Mouse (Mus musculus) lung, embryonic 14.5 days (tissue): Measurements from ENCODE around the gene Uqcr11. TPM values are rescaled to one million over a fixed set of nuclear protein-coding genes. Genes with fewer than 3 reads are reported as not detected.
A peak's percentile ranks its signal among the peaks of the same experiment; 100 is the strongest.

Experiments used
- ATAC-seq: fragments of 200-750 bp; cut with Nextera tagmentation; 2 replicates; pipeline ENCODE4 v1.8.0; 2017; ENCODE audit warnings: mild to moderate bottlenecking, moderate TSS enrichment, moderate library complexity; ENCODE audit not compliant: insufficient read depth
- DNase-seq: peaks from one replicate; pipeline ENCODE4 v3.0.0-alpha.2; 2015
- H3K27ac ChIP-seq: fragments of 300-500 bp; sonication (generic); 2 replicates; pipeline ENCODE4 v1.5.1; 2014; ENCODE audit warnings: low read depth, mild to moderate bottlenecking, moderate library complexity
- H3K27me3 ChIP-seq: fragments of 300-500 bp; sonication (generic); 2 replicates; pipeline ENCODE4 v1.6.1; 2014; ENCODE audit warnings: low read length, control low read depth; ENCODE audit not compliant: insufficient read depth
- H3K36me3 ChIP-seq: fragments of 300-500 bp; sonication (generic); 2 replicates; pipeline ENCODE4 v1.6.1; 2014; ENCODE audit warnings: control low read depth; ENCODE audit not compliant: insufficient read depth
- H3K4me1 ChIP-seq: fragments of 300-500 bp; sonication (generic); 2 replicates; pipeline ENCODE4 v1.6.1; 2014; ENCODE audit warnings: antibody characterized with exemption, control low read depth; ENCODE audit not compliant: insufficient read depth
- H3K4me2 ChIP-seq: fragments of 300-500 bp; sonication (generic); 2 replicates; pipeline ENCODE4 v1.6.1; 2014; ENCODE audit warnings: mild to moderate bottlenecking
- H3K4me3 ChIP-seq: fragments of 300-500 bp; sonication (generic); 2 replicates; pipeline ENCODE4 v1.5.1; 2014; ENCODE audit warnings: low read depth, low read length
- H3K9ac ChIP-seq: fragments of 300-500 bp; sonication (generic); 2 replicates; pipeline ENCODE4 v1.6.1; 2014
- H3K9me3 ChIP-seq: fragments of 300-500 bp; sonication (generic); 2 replicates; pipeline ENCODE4 v1.6.1; 2016; ENCODE audit warnings: low read depth, low read length, control low read depth
- CTCF ChIP-seq: IDR thresholded peaks from 2 replicates; pipeline ENCODE4 v1.5.1; 2016; ENCODE audit warnings: antibody characterized with exemption, low read depth
- WGBS: fragments of 180-500 bp; shearing (Covaris S2); extraction: QIAGEN DNeasy Blood & Tissue Kit; methylation state at CpG from one replicate; pipeline ENCODE4 v1.1.7; 2014; 5-methylcytosine and 5-hydroxymethylcytosine counted together
- polyA plus RNA-seq: library from polyadenylated mRNA; unstranded; fragments of >200 nt; fragmentation: Nextera tagmentation; extraction: Ambion mirVana; gene quantifications from 2 replicates; pipeline ENCODE4 v1.2.1, GENCODE M21; 2014

Uqcr11 gene
- polyA plus RNA-seq, 1 experiment from 2014 or later, result 669 TPM

DNA sequence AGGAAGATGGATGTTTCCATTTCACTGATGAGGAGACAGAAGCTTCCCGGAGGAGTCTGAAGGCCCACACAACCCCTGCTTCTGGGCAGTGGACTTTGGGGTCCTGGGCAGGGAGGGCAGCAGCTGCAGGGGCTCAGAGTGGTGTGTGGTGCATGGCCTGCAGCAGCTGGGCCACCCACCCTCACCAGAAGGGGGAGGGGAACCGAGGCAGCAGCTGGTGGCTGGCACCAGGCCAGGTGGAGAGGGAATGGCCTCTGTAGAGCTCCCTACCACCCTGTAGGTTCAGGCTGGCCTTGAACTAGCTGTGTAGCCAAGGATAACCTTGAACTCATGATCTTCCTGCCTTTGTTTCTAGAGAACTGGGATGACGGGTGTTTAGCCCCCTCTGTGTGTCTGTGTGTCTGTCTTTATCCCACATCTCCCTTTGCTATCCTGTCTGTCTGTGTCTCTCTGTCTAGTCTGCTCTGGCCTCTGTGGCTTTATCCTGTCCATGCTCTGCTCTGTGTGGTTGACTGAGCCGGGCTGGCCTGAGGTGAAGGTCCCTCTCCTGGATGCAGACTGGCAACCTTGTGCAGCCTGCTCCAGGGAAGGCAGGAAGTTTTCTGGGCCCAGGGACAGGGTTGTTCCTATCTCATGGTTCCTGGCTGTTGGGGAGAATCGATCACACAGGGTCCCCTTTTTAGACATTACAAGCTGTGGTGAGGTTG, 37.9 kb upstream of the Uqcr11 start:
- no peaks in the 10 kb centered on the region for H3K9me3 ChIP-seq
- no peak overlapping the region for H3K9ac ChIP-seq
- ATAC-seq (peak; percentile 58; the same call in 1 of the 2 replicates), DNase-seq (peak; percentile 76)
- no peaks in the 10 kb centered on the region for H3K36me3 ChIP-seq
- TF ChIP-seq CTCF, result peak; percentile 6; the same call in 1 of the 2 replicates
- H3K27me3 ChIP-seq, result peaks cover 6% of the 10 kb centered on the region; the same call in 1 of the 2 replicates
- H3K4me2 ChIP-seq, result no peak overlapping the region
- 39% methylated on average over 5 of the region's 5 CpGs for WGBS
- H3K4me1 ChIP-seq, result peaks cover 4% of the 10 kb centered on the region; the same call in 1 of the 2 replicates
- no peak overlapping the region for H3K27ac ChIP-seq
- H3K4me3 ChIP-seq, result no peak overlapping the region

DNA sequence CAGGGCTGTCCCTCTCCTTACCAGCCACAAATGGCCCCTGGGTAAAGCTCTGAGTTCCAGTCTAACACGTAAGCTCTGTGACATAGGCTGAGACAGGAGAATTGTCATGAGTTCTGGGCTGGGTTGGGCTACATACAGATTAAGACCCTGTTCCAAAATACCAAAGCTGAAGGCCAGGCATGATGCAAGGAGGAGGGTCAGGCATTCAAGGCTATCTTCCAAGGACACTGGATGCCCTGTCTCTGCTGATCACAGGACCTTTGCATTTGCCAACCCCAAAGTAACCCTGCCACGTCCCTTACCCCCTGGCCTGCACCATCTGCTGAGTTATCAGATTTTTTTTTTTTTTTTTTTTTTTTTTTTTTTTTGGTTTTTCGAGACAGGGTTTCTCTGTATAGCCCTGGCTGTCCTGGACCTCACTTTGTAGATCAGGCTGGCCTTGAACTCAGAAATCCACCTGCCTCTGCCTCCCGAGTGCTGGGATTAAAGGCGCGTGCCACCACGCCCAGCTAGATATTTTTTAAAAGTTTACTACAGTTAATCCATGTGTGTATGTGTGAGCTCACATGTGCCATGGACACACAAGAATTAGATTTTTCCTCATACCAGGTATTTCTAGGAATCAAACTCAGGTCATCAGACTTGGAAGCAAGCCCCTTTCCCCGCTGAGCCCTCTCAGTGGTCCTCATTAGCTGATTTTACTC, 37.1 kb upstream of the Uqcr11 start:
- Histone ChIP-seq H3K4me1 (peaks cover 4% of the 10 kb centered on the region; the same call in 1 of the 2 replicates), H3K4me3 (no peak overlapping the region), H3K36me3 (no peaks in the 10 kb centered on the region), H3K27ac (no peak overlapping the region), H3K4me2 (no peak overlapping the region), H3K9ac (no peak overlapping the region), H3K9me3 (no peaks in the 10 kb centered on the region), H3K27me3 (0 out of 2 replicates have a peak, but pooled peaks cover 3% of the 10 kb centered on the region)
- no peak for TF ChIP-seq CTCF
- DNase-seq (no peak), ATAC-seq (no peak)
- WGBS, result 80% methylated on average over 7 of the region's 8 CpGs

DNA sequence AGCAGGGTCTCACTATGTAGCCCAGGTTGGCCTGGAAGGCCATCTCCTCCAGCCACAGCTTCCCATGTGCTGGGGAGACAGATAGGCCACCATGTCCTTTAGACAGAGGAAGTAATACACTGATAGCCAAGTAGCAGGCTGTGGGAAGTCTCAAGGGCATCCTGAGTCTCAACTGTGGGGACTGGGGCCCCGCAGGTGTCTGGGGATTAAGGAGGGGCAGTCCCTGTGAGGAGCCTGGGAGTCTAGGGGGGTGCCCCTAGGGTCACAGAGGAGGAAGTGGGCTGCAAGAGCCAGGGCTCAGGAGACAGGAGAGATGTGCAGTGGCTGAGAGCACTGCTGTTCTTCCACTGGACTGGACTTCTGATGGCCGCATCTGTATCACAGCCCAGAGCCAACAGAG, 36.4 kb upstream of the Uqcr11 start:
- ATAC-seq, result no peak
- no peak for DNase-seq
- H3K27me3 ChIP-seq, result no peaks in the 10 kb centered on the region
- WGBS, result 55% methylated on average over 2 of the region's 2 CpGs
- no peak overlapping the region for H3K9ac ChIP-seq
- peaks cover 4% of the 10 kb centered on the region; the same call in 1 of the 2 replicates for H3K4me1 ChIP-seq
- H3K4me3 ChIP-seq, result no peak overlapping the region
- no peak overlapping the region for H3K27ac ChIP-seq
- no peak overlapping the region for H3K4me2 ChIP-seq
- no peaks in the 10 kb centered on the region for H3K9me3 ChIP-seq
- no peak for TF ChIP-seq CTCF
- H3K36me3 ChIP-seq, result no peaks in the 10 kb centered on the region

DNA sequence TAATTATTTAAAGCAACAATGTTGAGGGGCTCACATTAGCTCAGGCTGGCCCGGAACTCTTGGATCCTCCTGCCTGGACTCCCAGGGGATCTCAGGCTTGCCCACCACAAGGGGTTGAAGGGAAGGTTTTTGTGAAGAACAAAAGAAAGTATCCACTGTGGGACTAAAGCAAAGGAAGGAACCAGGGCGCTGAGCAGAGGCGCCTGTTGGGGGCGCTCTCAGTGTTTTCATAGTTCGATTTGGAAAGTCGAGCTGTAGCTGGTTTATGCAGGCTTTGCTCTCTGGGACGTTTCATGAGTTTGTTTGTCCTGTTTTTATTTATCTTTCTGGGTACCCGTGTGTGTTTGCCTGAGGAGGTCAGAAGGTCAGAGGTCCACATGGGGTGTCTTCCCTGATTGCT, 35.0 kb upstream of the Uqcr11 start:
- 45% methylated on average over 8 of the region's 8 CpGs for WGBS
- no peak for TF ChIP-seq CTCF
- no peak for DNase-seq

DNA sequence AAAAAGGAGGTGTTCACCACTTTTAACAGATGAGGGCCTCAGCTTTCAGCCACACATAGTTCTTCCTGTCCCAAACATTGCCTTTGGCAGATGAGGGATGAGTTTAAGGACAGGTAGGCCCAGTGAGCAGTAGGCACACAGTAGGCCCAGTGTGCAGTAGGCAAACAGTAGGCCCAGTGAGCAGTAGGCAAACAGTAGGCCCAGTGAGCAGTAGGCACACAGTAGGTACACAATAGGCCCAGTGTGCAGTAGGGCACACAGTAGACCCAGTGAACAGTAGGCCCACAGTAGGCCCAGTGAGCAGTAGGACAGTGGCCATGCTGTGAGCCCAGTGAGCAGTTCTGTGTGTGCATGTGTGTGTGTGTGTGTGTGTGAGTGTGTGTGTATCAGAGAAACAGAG, 33.4 kb upstream of the Uqcr11 start:
- Histone ChIP-seq H3K4me2 (no peak overlapping the region), H3K9ac (no peak overlapping the region), H3K36me3 (no peaks in the 10 kb centered on the region), H3K27ac (no peak overlapping the region), H3K4me1 (peaks cover 8% of the 10 kb centered on the region), H3K9me3 (no peaks in the 10 kb centered on the region), H3K4me3 (no peak overlapping the region), H3K27me3 (no peaks in the 10 kb centered on the region)
- ATAC-seq, result no peak
- TF ChIP-seq CTCF, result no peak
- no peak for DNase-seq

More for the DNA sequence above, 35.0 kb upstream of the Uqcr11 start:
- Histone ChIP-seq H3K4me1 (peaks cover 4% of the 10 kb centered on the region; the same call in 1 of the 2 replicates), H3K27me3 (no peaks in the 10 kb centered on the region), H3K27ac (no peak overlapping the region), H3K4me2 (no peak overlapping the region), H3K4me3 (no peak overlapping the region), H3K9ac (no peak overlapping the region), H3K9me3 (no peaks in the 10 kb centered on the region), H3K36me3 (no peaks in the 10 kb centered on the region)
- ATAC-seq, result no peak

DNA sequence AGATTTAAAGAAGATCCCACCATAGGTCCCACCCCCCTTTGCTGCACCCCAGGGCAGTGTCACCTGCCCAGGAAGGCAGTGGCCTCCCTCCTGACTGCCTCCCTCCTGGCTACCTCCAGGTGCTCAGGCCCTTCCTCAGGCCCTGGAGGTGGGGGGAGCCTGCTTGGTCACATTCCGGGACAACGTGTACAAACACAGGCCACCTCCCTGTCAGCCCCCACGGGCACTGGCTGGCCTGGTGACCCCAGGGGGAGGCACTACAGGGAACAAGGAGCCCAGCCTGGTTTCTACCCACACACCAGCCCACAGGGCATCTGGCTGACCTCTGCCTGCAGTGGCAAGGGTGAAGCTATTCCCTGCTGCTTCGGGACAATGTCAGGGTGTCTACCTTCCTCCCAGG, 31.3 kb upstream of the Uqcr11 start:
- no peak for TF ChIP-seq CTCF
- DNase-seq, result no peak
- WGBS, result 44% methylated on average over 4 of the region's 4 CpGs

DNA sequence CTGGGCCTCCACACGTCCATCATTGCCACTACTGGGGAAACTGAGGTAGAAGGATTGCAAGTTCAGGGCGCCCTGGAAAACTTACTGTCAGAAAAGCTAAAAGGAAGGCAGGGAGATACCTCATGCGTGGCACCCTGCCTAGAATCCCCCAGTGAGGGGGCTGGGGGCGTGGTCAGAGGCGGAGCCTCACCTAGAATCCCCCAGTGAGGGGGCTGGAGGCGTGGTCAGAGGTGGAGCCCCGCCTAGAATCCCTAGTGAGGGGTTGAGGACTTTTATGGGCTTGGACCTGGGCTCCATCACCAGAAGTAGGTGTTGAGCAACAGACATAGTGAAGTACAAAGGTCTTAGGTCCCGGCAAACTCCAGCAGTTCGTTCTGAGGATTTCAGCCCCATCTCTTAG, 29.6 kb upstream of the Uqcr11 start:
- Histone ChIP-seq H3K27me3 (no peaks in the 10 kb centered on the region), H3K9ac (no peak overlapping the region), H3K4me1 (peaks cover 10% of the 10 kb centered on the region; the same call in 1 of the 2 replicates), H3K36me3 (0 out of 2 replicates have a peak, but pooled peaks cover under 1% of the 10 kb centered on the region), H3K27ac (peak overlapping the region; percentile 52), H3K4me3 (no peak overlapping the region), H3K9me3 (no peaks in the 10 kb centered on the region), H3K4me2 (peak overlapping the region; percentile 22; the same call in 1 of the 2 replicates)
- WGBS, result 14% methylated on average over 9 of the region's 9 CpGs
- ATAC-seq, result no peak
- DNase-seq, result peak; percentile 76
- TF ChIP-seq CTCF, result no peak

More for the DNA sequence above, 31.3 kb upstream of the Uqcr11 start:
- H3K9ac ChIP-seq, result no peak overlapping the region
- no peaks in the 10 kb centered on the region for H3K36me3 ChIP-seq
- H3K4me3 ChIP-seq, result no peak overlapping the region
- no peaks in the 10 kb centered on the region for H3K9me3 ChIP-seq
- H3K4me2 ChIP-seq, result no peak overlapping the region
- H3K27ac ChIP-seq, result no peak overlapping the region
- H3K4me1 ChIP-seq, result peaks cover 4% of the 10 kb centered on the region; the same call in 1 of the 2 replicates
- no peaks in the 10 kb centered on the region for H3K27me3 ChIP-seq
- no peak for ATAC-seq
